Mouse (Mus musculus): Measurements from ENCODE around the gene Phf24.

DNA sequence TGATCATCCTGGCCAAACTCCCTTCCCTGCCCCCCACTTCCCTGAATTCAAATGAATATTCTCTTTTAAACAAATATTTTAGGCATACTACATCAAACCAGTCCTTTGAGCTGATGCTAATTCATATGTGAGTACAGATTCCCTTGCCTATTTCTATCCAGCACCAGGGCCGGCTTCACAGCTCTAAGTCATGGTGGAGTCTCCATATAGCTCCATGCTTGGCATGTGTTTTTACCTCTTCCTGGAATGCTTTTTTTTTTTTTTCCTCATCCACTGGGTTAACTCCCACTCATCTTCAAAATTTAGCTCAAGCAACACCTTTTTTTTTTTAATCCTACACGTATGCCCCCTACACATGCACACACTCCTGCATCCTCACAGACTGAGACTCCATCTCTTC is 5.1 kb downstream of the Phf24 start:
- TF ChIP-seq CTCF (IDR thresholded peaks at IDR 0.05; ENCODE audit: control insufficient read depth, insufficient read depth, insufficient replicate concordance, low read depth, low read length) = no peak
- no peak for TF ChIP-seq POLR2A (IDR thresholded peaks at IDR 0.05; ENCODE audit: control insufficient read depth, low read depth, low read length)
